Mouse (Mus musculus) right cerebral cortex, adult 2 months (tissue): Measurements from ENCODE around the gene Cysrt1.

Experiments used
- DNase-seq, 2 experiments: peaks; one replicate each; pipeline ENCODE4 v3.0.0; 2021 to 2022; ENCODE audit warnings: low spot score in 2 of 2

The Cysrt1 gene

GRCm38 (mm10) chr2:25242101-25242506 lies at the start of gene Cysrt1, which contains the start of gene Rnf208:
Gene Cysrt1, minus strand, starts transcription at chr2:25242452.
Gene Rnf208, plus strand, starts transcription at chr2:25242255.
- peak; percentile 42 to 45 for DNase-seq

GRCm38 (mm10) chr2:25291184-25292053 lies 49.2 kb upstream of the Cysrt1 start:
- DNase-seq = peak in 1 of 2 experiments; percentile 27

- peak; percentile 53 to 55 for DNase-seq
Observed at GRCm38 (mm10) chr2:25290816-25291130, 48.5 kb upstream of the Cysrt1 start.

DNA sequence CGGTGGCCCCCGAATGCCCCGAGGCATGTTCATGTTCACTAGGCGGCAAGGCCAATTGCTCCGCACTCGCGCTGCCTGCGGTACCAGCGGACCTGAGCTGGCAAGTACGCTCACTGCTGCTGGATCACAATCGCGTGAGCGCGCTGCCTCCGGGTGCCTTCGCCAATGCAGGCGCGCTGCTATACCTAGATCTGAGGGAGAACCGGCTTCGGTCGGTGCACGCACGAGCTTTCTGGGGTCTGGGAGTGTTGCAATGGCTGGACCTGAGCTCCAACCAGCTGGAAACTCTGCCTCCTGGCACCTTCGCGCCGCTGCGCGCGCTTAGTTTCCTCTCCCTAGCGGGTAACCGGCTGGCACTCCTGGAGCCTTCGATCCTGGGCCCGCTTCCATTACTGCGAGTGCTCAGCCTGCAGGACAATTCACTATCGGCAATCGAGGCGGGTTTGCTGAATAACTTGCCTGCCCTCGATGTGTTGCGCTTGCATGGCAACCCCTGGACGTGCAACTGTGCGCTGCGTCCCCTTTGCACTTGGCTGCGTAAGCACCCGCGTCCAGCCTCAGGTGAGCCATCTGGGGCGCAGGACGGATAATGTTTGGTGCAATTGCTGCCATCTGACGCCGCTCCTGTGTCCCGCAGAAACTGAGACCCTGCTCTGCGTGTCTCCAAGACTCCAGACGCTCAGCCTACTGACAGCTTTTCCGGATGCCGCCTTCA lies 48.0 kb upstream of the Cysrt1 start:
- DNase-seq = peak; percentile 68 to 81

GRCm38 (mm10) chr2:25289651-25290050 lies 47.4 kb upstream of the Cysrt1 start, which contains the start of gene Lrrc26:
Gene Lrrc26, plus strand, starts transcription at chr2:25289915.
- DNase-seq = no peak

DNA sequence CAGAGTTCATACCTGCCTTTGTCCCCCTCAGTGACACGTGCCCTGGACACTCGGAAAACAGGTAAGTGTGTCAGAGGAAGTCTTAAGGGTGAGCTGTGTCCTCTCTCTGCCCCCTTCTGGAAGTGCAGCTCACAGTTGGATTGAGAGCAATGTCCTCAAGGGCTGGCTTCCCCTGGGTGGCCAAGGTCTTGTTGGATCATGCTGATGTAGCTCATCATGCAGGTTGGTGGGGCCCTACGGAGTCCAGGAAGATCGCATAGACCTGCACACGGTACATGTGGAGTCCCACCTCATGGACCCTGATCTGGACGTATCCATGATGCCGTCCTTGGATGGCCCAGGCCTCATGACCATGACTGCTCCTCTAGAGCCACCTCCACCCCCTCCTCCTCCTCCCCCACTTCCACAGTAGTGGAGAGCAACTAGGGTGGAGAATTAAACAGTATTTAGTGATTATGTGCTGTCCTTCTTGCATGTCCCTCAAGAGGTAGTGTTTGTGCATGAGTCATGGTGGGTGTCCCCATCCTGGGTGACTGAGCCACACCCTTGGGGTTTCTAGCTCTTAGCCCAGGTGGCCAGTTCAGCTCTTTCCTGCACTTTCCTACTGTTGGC lies 46.6 kb upstream of the Cysrt1 start:
- DNase-seq = peak in 1 of 2 experiments; percentile 42

DNA sequence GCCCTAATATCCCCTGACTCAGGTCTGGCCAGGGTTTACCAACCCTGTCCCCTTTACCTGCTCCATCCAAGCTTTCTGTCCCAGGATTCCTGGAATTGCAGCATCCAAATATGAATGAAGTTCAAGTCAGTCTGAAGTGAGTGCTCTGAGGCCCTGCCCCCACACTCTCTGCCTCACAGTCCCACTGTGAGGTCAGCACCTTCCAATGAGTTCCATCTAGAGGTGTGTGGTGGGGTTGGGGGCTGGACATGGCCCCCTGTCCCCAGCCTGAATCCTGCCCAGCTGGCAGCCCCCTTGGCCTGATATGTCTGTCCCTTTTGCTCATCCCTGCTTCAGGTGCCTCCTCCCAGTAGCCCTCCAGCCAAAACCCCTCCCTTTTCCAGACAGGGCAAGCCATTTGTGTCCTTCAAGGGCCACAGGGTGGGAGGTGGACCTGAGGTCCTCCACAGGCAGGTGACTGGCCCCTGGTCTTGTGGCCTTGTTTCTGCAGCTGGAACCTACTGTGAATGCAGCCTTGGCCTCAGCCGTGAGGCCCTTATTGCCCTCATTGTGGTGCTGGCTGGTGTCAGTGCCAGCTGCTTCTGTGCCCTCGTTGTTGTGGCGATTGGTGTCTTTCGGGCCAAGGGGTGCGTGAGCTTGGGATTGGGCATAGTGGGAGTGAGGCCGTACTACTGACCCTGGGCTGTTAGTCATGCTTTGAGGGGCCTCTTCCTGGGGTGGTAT lies 45.8 kb upstream of the Cysrt1 start, which contains the start of gene Tmem210:
Gene Tmem210 (plus strand): TSS at position 219 of the 723 bp plus-strand sequence.
- DNase-seq = no peak

DNA sequence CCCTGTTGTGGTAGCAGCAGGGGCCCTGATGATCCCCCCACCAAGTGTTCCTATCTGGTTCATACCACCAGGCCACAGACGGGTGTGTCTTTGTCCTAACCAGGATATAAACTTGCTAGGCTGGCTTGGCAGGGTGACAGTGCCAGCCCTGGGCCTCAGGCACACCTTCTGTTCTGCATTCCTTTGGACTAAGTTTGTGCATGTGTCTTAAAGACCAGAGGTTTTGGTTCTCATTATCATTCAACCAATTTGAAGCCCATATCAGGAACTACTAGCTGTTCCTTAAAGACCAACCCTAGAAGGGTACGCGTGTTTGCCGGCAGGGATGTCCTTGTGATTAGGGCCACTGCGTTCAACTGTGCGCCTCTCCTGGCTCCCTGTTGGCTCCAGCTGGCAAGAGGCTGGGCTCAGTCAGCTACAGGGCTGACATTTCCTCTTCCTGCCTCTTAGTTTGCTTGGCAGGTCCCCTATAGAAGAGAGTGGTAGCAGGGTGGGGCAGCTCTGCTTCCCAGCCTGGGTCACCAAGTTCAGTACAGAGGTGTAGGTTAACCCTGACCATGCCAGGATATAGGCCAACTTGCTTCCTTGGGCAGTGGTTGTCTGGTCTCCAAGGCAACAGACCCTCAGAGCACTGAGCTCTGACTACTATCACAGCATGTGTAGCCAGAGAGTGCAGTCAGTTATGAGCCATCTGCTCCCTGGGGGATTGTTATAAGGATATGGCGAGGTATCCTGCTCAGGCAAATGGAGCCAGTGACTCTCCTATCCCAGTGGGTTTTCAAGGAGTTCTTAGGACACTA lies 44.8 kb upstream of the Cysrt1 start:
- no peak for DNase-seq

- DNase-seq = no peak
Observed at GRCm38 (mm10) chr2:25286314-25286713, 44.1 kb upstream of the Cysrt1 start.

GRCm38 (mm10) chr2:25285551-25285950 lies 43.3 kb upstream of the Cysrt1 start:
- DNase-seq = no peak

GRCm38 (mm10) chr2:25278928-25279882 lies 37.0 kb upstream of the Cysrt1 start:
- DNase-seq = peak; percentile 78 to 85

- no peak for DNase-seq
Observed at GRCm38 (mm10) chr2:25273010-25273409, 30.8 kb upstream of the Cysrt1 start.

DNA sequence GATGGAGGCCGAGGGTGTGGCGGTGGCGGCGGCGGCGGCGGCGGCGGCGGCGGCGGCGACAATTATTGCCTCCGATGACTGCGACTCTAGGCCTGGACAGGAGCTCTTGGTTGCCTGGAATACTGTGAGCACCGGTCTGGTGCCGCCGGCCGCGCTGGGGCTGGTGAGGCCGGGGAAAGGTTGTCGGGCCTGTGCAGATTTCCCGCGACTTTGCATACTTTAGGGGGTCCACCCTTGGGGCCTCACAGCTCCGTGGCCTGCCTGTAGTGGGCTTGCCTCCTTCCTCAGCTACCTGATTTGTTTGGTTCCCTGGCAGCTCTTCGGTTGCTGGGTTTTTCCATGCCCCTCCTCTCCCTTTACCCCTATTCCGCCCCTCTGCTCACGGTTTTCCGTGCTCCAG lies 30.3 kb upstream of the Cysrt1 start:
- no peak for DNase-seq

- DNase-seq = peak; percentile 98 to 99
Observed at GRCm38 (mm10) chr2:25271827-25272511, 29.7 kb upstream of the Cysrt1 start, which contains the start of the genes Ssna1 and Anapc2. Gene Ssna1, minus strand, starts transcription at chr2:25272438. Gene Anapc2, plus strand, starts transcription at chr2:25272478.

- DNase-seq = no peak
Observed at GRCm38 (mm10) chr2:25267746-25268309, 25.6 kb upstream of the Cysrt1 start.

DNA sequence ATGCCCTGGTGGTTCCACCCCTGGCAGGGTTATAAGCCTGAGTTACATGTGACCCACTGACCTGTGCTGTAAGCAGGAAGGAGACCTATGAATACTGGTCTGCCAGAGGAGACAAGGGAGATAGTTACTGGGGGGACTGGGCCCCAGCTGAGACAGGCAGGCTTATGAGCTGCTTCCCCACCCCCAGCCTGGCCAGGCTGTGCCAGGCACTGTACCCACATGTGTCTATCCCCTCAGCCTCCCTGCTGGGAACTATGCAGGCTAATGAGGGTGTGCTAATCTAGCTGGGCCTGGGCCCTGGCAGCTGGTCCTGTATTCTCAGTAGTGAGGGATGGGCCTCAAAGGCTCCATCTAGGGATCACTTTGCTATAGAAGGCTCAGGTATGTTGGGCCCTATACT lies 25.0 kb upstream of the Cysrt1 start:
- no peak for DNase-seq

GRCm38 (mm10) chr2:25266720-25267119 lies 24.5 kb upstream of the Cysrt1 start:
- peak in 1 of 2 experiments; percentile 33 for DNase-seq

DNA sequence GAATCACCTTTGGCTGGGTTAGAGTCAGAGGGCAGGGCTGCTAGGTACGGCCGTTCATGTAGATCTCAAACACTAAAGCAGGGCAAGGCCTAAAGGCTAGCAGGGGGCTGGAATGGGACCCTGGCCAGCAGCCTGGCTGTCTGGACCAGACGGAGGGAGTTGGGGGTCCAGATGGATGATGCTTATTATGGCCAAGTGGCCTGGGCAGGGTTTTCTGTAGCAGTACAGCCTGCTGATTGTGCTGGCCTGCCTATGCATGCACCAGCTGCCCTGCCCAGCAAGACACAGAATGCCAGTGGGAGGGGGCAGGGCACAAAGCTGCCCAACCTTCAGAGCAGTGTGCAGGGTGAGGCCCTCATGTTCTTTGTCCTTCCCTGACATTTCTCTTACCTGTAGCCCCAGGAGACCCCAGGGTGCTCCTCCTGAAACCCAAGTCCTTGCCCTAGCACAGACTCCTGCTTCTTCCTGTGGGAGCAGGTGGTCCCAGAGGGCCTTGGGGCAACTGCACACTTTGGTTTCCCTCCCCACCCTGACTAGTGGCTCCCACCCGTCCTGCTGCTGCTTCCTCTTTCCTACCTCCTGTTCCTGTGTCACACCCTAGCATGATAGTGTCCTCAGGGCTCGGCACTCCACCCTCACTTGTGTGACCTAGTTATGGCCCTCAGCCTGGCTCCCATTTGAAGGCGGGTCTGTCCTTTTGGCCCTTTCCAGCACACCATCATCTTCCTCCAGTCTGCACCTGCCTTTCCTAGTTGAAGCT lies 23.8 kb upstream of the Cysrt1 start:
- no peak for DNase-seq
